Mouse (Mus musculus) E14TG2a.4 (cell line): ENCODE data around the gene Sh3gl2.

ENCODE experiments used
- H3K27me3 ChIP-seq: 2 replicates; pipeline ENCODE4 v1.6.1; 2014; ENCODE audit warnings: low read length, control low read depth; ENCODE audit not compliant: insufficient read depth
- H3K36me3 ChIP-seq: 2 replicates; pipeline ENCODE4 v1.6.1; 2014; ENCODE audit warnings: low read length, control low read depth; ENCODE audit not compliant: insufficient read depth
- H3K4me1 ChIP-seq: replicated peaks from 2 replicates; pipeline ENCODE4 v1.6.1; 2014; ENCODE audit warnings: low read depth, low read length, control low read depth
- H3K4me3 ChIP-seq: replicated peaks from 2 replicates; pipeline ENCODE4 v1.5.1; 2014; ENCODE audit warnings: mild to moderate bottlenecking, low read length
- H3K9me3 ChIP-seq: 2 replicates; pipeline ENCODE4 v1.6.1; 2014; ENCODE audit warnings: low read length, control low read depth
- CTCF ChIP-seq: conservative IDR thresholded peaks from 2 replicates; pipeline ENCODE4 v1.5.1; 2014; ENCODE audit warnings: low read length
- NANOG ChIP-seq: IDR thresholded peaks from 2 replicates; pipeline ENCODE4 v1.6.1; 2014; ENCODE audit warnings: borderline replicate concordance, low read length, mixed read lengths
- POU5F1 ChIP-seq: IDR thresholded peaks from 2 replicates; pipeline ENCODE4 v1.6.1; 2014; ENCODE audit warnings: low read length, borderline replicate concordance

Sh3gl2 gene

GRCm38 (mm10) chr4:85248673-85249072, 43.7 kb downstream of the Sh3gl2 start:
- Histone ChIP-seq H3K36me3 (peaks cover 6% of the 10 kb centered on the region; the same call in 1 of the 2 replicates), H3K9me3 (no peaks in the 10 kb centered on the region), H3K4me1 (peaks cover 10% of the 10 kb centered on the region; the same call in 1 of the 2 replicates), H3K4me3 (no peak overlapping the region), H3K27me3 (no peaks in the 10 kb centered on the region)
- TF ChIP-seq POU5F1 (no peak), NANOG (no peak), CTCF (no peak)

- peaks cover 10% of the 10 kb centered on the region; the same call in 1 of the 2 replicates for H3K4me1 ChIP-seq
- no peaks in the 10 kb centered on the region for H3K9me3 ChIP-seq
- no peak for TF ChIP-seq POU5F1
- no peak for TF ChIP-seq NANOG
- TF ChIP-seq CTCF: no peak
- no peaks in the 10 kb centered on the region for H3K27me3 ChIP-seq
- H3K36me3 ChIP-seq: peaks cover 13% of the 10 kb centered on the region; the same call in 1 of the 2 replicates
- H3K4me3 ChIP-seq: no peak overlapping the region
Measured at GRCm38 (mm10) chr4:85250271-85250670, 45.3 kb downstream of the Sh3gl2 start.

GRCm38 (mm10) chr4:85250786-85251185, 45.9 kb downstream of the Sh3gl2 start:
- no peaks in the 10 kb centered on the region for H3K27me3 ChIP-seq
- H3K4me1 ChIP-seq: peaks cover 10% of the 10 kb centered on the region; the same call in 1 of the 2 replicates
- TF ChIP-seq NANOG (no peak), CTCF (no peak), POU5F1 (no peak)

GRCm38 (mm10) chr4:85255771-85256389, 51.0 kb downstream of the Sh3gl2 start:
- Histone ChIP-seq H3K9me3 (peaks cover 17% of the 10 kb centered on the region), H3K27me3 (no peaks in the 10 kb centered on the region), H3K4me3 (no peak overlapping the region), H3K36me3 (peaks cover 21% of the 10 kb centered on the region), H3K4me1 (peaks cover 5% of the 10 kb centered on the region; the same call in 1 of the 2 replicates)
- no peak for TF ChIP-seq CTCF
- TF ChIP-seq NANOG: no peak
- no peak for TF ChIP-seq POU5F1

More at GRCm38 (mm10) chr4:85250786-85251185, 45.9 kb downstream of the Sh3gl2 start:
- Histone ChIP-seq H3K36me3 (peaks cover 13% of the 10 kb centered on the region; the same call in 1 of the 2 replicates), H3K9me3 (no peaks in the 10 kb centered on the region), H3K4me3 (no peak overlapping the region)

- TF ChIP-seq POU5F1 (no peak), NANOG (no peak), CTCF (no peak)
- Histone ChIP-seq H3K27me3 (no peaks in the 10 kb centered on the region), H3K4me3 (no peak overlapping the region), H3K36me3 (peaks cover 21% of the 10 kb centered on the region), H3K9me3 (peaks cover 17% of the 10 kb centered on the region), H3K4me1 (no peaks in the 10 kb centered on the region)
Measured at GRCm38 (mm10) chr4:85256461-85257202, 51.7 kb downstream of the Sh3gl2 start.

- Histone ChIP-seq H3K4me1 (no peaks in the 10 kb centered on the region), H3K36me3 (peaks cover 21% of the 10 kb centered on the region), H3K4me3 (no peak overlapping the region), H3K9me3 (peaks cover 17% of the 10 kb centered on the region), H3K27me3 (no peaks in the 10 kb centered on the region)
- TF ChIP-seq CTCF (no peak), POU5F1 (no peak), NANOG (no peak)
Measured at GRCm38 (mm10) chr4:85257771-85258341, 52.9 kb downstream of the Sh3gl2 start.

GRCm38 (mm10) chr4:85260687-85261658, 56.0 kb downstream of the Sh3gl2 start:
- TF ChIP-seq NANOG (no peak), CTCF (no peak), POU5F1 (no peak)
- Histone ChIP-seq H3K4me1 (peaks cover 4% of the 10 kb centered on the region; the same call in 1 of the 2 replicates), H3K9me3 (peaks cover 17% of the 10 kb centered on the region), H3K27me3 (no peaks in the 10 kb centered on the region), H3K4me3 (no peak overlapping the region), H3K36me3 (peaks cover 13% of the 10 kb centered on the region)
